In the genomic region with DNA sequence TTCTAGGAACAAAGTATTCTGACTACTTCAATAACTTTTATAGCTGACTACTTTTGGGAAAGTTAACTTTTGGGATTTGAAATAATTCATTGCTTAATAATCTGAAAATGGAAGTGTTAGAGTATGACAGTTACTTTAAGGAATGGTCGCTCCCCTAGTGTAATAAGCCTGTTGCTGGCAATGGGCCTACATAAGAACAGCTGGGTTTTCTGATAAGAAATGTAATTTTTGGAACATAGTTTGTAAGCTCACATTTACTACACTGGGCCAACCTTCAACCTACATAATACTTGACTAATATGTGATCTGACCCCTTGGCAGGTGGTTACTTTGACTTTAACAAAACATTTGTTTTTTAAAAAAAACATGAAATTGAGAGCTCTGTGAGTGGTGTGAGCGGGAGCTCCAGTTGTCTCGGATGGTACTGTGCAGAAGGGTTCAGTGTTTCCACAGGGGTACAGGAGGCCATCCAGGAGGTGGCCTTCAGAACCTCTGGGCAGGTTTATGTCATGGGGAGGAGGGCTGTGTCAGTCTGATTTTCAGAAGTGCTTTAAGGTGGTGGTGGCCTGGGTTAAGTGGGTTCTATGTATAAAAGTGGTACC, we compare ENCODE assay signal across 10 mouse cellular contexts. TPM values are rescaled to one million over a fixed set of nuclear protein-coding genes. Genes with fewer than 3 reads are reported as not detected.
A peak's percentile ranks its signal among the peaks of the same experiment; 100 is the strongest.
DNase-seq lines count a peak whose midpoint lies in the region; ATAC-seq and TF ChIP-seq lines count a peak whose summit lies in the region.
"Had no signal": no experiment of that assay in that cellular context is flagged by ENCODE, and none has a peak within 500 bp of the region (broad histone marks: within the 10 kb centered on the region; RNA-seq: fewer than 3 reads in every experiment).

No protein-coding gene starts in this region.

- WGBS in heart, embryonic 12.5 days, result 71% methylated on average over 3 of the region's 3 CpGs
- 58% methylated on average over 3 of the region's 3 CpGs for WGBS in lung, postnatal 0 days
- 58% methylated on average over 3 of the region's 3 CpGs for WGBS in lung, adult 2 months
- 81% methylated on average over 3 of the region's 3 CpGs for WGBS in intestine, embryonic 14.5 days
- WGBS in small intestine, adult 2 months, result 57% methylated on average over 3 of the region's 3 CpGs

- H3K27me3 ChIP-seq in heart, embryonic 12.5 days (replicated peaks), result no peaks in the 10 kb centered on the region
- H3K27me3 ChIP-seq in lung, postnatal 0 days (replicated peaks; ENCODE audit: insufficient read depth, low read length), result no peaks in the 10 kb centered on the region
- H3K27me3 ChIP-seq in intestine, embryonic 14.5 days (replicated peaks; ENCODE audit: control insufficient read depth, insufficient read depth, low read length), result no peaks in the 10 kb centered on the region
- H3K27me3 ChIP-seq in small intestine, adult 2 months (ENCODE audit: control insufficient read depth, insufficient read depth, low read length), result no peaks in the 10 kb centered on the region
- H3K27me3 ChIP-seq: midbrain, embryonic 12.5 days had no signal

- no peak overlapping the region for H3K27ac ChIP-seq in heart, embryonic 12.5 days (ENCODE audit: poor library complexity, severe bottlenecking)
- H3K27ac ChIP-seq in lung, postnatal 0 days (ENCODE audit: low read length), result no peak overlapping the region
- H3K27ac ChIP-seq in intestine, embryonic 14.5 days (ENCODE audit: low read depth), result no peak overlapping the region
- H3K27ac ChIP-seq in small intestine, adult 2 months (ENCODE audit: insufficient read depth, low read depth, low read length), result no peak overlapping the region
- H3K27ac ChIP-seq: midbrain, embryonic 12.5 days had no signal

- no peak for DNase-seq in heart, postnatal 25 days (ENCODE audit: low spot score)
- DNase-seq in lung, postnatal 0 days (ENCODE audit: low spot score), result peak; percentile 37
- DNase-seq in lung, adult 2 months, result no peak
- no peak for DNase-seq in intestine, embryonic 14.5 days (ENCODE audit: low spot score)
- DNase-seq in lung, postnatal 36 days, result no peak
- no peak for DNase-seq in thymus, postnatal 4 days
- DNase-seq: adrenal gland, postnatal 25 days had no signal

- no peaks in the 10 kb centered on the region for H3K9me3 ChIP-seq in heart, embryonic 12.5 days (replicated peaks)
- no peaks in the 10 kb centered on the region for H3K9me3 ChIP-seq in lung, postnatal 0 days (ENCODE audit: low read length)
- H3K9me3 ChIP-seq in intestine, embryonic 14.5 days (ENCODE audit: control insufficient read depth, low read length), result no peaks in the 10 kb centered on the region
- H3K9me3 ChIP-seq: midbrain, embryonic 12.5 days had no signal

- intact Hi-C loops in heart, postnatal 25 days (cut with DNase I), result loop anchor here (2.0 kb wide), 1 partner anchor 14 kb away; no protein-coding TSS in a partner anchor

- TF ChIP-seq POLR2A in lung, adult 2 months (IDR thresholded peaks at IDR 0.05; ENCODE audit: borderline replicate concordance, extremely low read depth, low read depth, low read length), result no peak
- TF ChIP-seq POLR2A in small intestine, adult 2 months (IDR thresholded peaks at IDR 0.05; ENCODE audit: low read depth, low read length), result no peak

- TF ChIP-seq CTCF in lung, postnatal 0 days (IDR thresholded peaks at IDR 0.05), result no peak
- TF ChIP-seq CTCF in lung, adult 2 months (IDR thresholded peaks at IDR 0.05; ENCODE audit: insufficient read depth, low read length), result no peak
- no peak for TF ChIP-seq CTCF in small intestine, adult 2 months (IDR thresholded peaks at IDR 0.05; ENCODE audit: extremely low read depth, insufficient read length, insufficient replicate concordance, low read depth, low read length)

- peak overlapping the region; percentile 51 for H3K4me2 ChIP-seq in heart, embryonic 12.5 days
- H3K4me2 ChIP-seq in lung, postnatal 0 days (replicated peaks; ENCODE audit: low read depth, low read length), result peak overlapping the region; percentile 33; the same call in 1 of the 2 replicates
- H3K4me2 ChIP-seq in intestine, embryonic 14.5 days (ENCODE audit: low read length), result peak overlapping the region; percentile 20

- H3K36me3 ChIP-seq in heart, embryonic 12.5 days, result peaks cover 20% of the 10 kb centered on the region
- H3K36me3 ChIP-seq in lung, postnatal 0 days (ENCODE audit: insufficient read depth, low read length), result peaks cover 9% of the 10 kb centered on the region; the same call in 1 of the 2 replicates
- peaks cover 18% of the 10 kb centered on the region for H3K36me3 ChIP-seq in intestine, embryonic 14.5 days (ENCODE audit: control insufficient read depth, insufficient read depth, low read length)
- peaks cover 22% of the 10 kb centered on the region for H3K36me3 ChIP-seq in small intestine, adult 2 months (ENCODE audit: control insufficient read depth, insufficient read depth, low read length)

- no peak for TF ChIP-seq EP300 in lung, postnatal 0 days (IDR thresholded peaks at IDR 0.05)

- no peak overlapping the region for H3K9ac ChIP-seq in heart, embryonic 12.5 days
- no peak overlapping the region for H3K9ac ChIP-seq in lung, postnatal 0 days (replicated peaks; ENCODE audit: low read depth)
- H3K9ac ChIP-seq in intestine, embryonic 14.5 days (ENCODE audit: low read length), result no peak overlapping the region
- H3K9ac ChIP-seq: midbrain, embryonic 12.5 days had no signal

- H3K4me1 ChIP-seq in heart, embryonic 12.5 days (replicated peaks), result peaks cover 37% of the 10 kb centered on the region
- peaks cover 9% of the 10 kb centered on the region for H3K4me1 ChIP-seq in lung, postnatal 0 days (ENCODE audit: insufficient read depth, low read depth, low read length)
- H3K4me1 ChIP-seq in lung, adult 2 months (ENCODE audit: control insufficient read depth, insufficient read depth, low read length), result peaks cover 15% of the 10 kb centered on the region
- peaks cover 27% of the 10 kb centered on the region for H3K4me1 ChIP-seq in intestine, embryonic 14.5 days (replicated peaks; ENCODE audit: control insufficient read depth, insufficient read depth, low read length)
- peaks cover 35% of the 10 kb centered on the region for H3K4me1 ChIP-seq in small intestine, adult 2 months (ENCODE audit: control insufficient read depth, insufficient read depth, insufficient read length, low read length)

- no peak for ATAC-seq in heart, embryonic 12.5 days (ENCODE audit: insufficient number of reproducible peaks, low FRiP score)
- ATAC-seq in lung, postnatal 0 days, result no peak
- ATAC-seq in intestine, embryonic 14.5 days (replicated peaks; ENCODE audit: low FRiP score, low TSS enrichment, low read depth), result no peak

- 0 out of 2 replicates have a peak overlapping the region, but pooled peaks have one; percentile 9 for H3K4me3 ChIP-seq in heart, embryonic 12.5 days
- H3K4me3 ChIP-seq in lung, postnatal 0 days (ENCODE audit: low read depth, low read length), result no peak overlapping the region
- no peak overlapping the region for H3K4me3 ChIP-seq in lung, adult 2 months (replicated peaks; ENCODE audit: extremely low read depth, low read depth, low read length)
- no peak overlapping the region for H3K4me3 ChIP-seq in intestine, embryonic 14.5 days (ENCODE audit: low read depth, low read length)
- peak overlapping the region; percentile 22; the same call in 1 of the 2 replicates for H3K4me3 ChIP-seq in small intestine, adult 2 months (ENCODE audit: low read depth, low read length)
- H3K4me3 ChIP-seq: midbrain, embryonic 12.5 days had no signal

RNA-seq across cellular contexts. Expression of gene Slc30a1, which starts 4.6 kb away (rescaled TPM):
- polyA plus RNA-seq in heart, embryonic 12.5 days (2016; fragmentation: Nextera tagmentation; extraction: Ambion mirVana), result 4.8 and 5.0 TPM in 2 replicates
- total RNA-seq in heart, postnatal 25 days (2021), result 10 to 100 TPM; 18.4 to 25.6 TPM
- 5.2 and 5.6 TPM in 2 replicates for polyA plus RNA-seq in lung, postnatal 0 days (2015; fragmentation: Nextera tagmentation; extraction: Ambion mirVana)
- 23.9 and 28.3 TPM in 2 replicates for polyA plus RNA-seq in lung, adult 2 months (2012; rRNA removed)
- 1.6 and 2.0 TPM in 2 replicates for polyA plus RNA-seq in intestine, embryonic 14.5 days (2014; fragmentation: Nextera tagmentation; extraction: Ambion mirVana)
- polyA plus RNA-seq in small intestine, adult 2 months (2012; rRNA removed), result 15.3 and 16.5 TPM in 2 replicates

Comparison
In these comparisons a context has a peak if more than half of its experiments do, and no peak if none do; other contexts are left out.
1. H3K4me3 ChIP-seq: peak in heart, embryonic 12.5 days (single experiment) and small intestine, adult 2 months (single experiment); none in lung, postnatal 0 days (single experiment), lung, adult 2 months (single experiment) and intestine, embryonic 14.5 days (single experiment).
2. Peak in every context shown above with its lines, with median percentiles within 50 percentile points of each other: H3K4me2 ChIP-seq.